Mouse (Mus musculus): ENCODE measurements around the gene Retnlb. TPM values are rescaled to one million over a fixed set of nuclear protein-coding genes. Genes with fewer than 3 reads are reported as not detected.

Retnlb gene
- polyA plus RNA-seq (2015; fragmentation: Nextera tagmentation; extraction: Ambion mirVana) = 0.17 TPM in 1 of 2 replicates, not detected in the other

GRCm38 (mm10) chr16:48816695-48817094 is at the start of gene Retnlb:
Gene Retnlb, plus strand, starts transcription at chr16:48816856.
- Histone ChIP-seq H3K9ac (ENCODE audit: low read depth, low read length) (no peak within 1 kb of the TSS), H3K27ac (ENCODE audit: low read depth, low read length) (no peak within 1 kb of the TSS), H3K4me2 (replicated peaks; ENCODE audit: low read depth) (no peak within 1 kb of the TSS), H3K36me3 (ENCODE audit: control insufficient read depth, insufficient read depth) (no peaks in the 10 kb centered on the region), H3K4me1 (replicated peaks; ENCODE audit: control insufficient read depth, insufficient read depth, low read length) (no peaks in the 10 kb centered on the region), H3K4me3 (ENCODE audit: low read depth, low read length) (no peak within 1 kb of the TSS), H3K9me3 (ENCODE audit: control insufficient read depth) (no peaks in the 10 kb centered on the region), H3K27me3 (replicated peaks; ENCODE audit: control insufficient read depth, insufficient read depth, low read length) (no peaks in the 10 kb centered on the region)
- WGBS = 93% methylated on average over 2 of the region's 2 CpGs
- no peak for TF ChIP-seq CTCF (IDR thresholded peaks at IDR 0.05; ENCODE audit: low read depth)
- no peak for ATAC-seq

- no peak for ATAC-seq
- no peak overlapping the region for H3K9ac ChIP-seq (ENCODE audit: low read depth, low read length)
- H3K4me3 ChIP-seq (ENCODE audit: low read depth, low read length) = no peak overlapping the region
- WGBS = 87% methylated on average over 3 of the region's 3 CpGs
- H3K9me3 ChIP-seq (ENCODE audit: control insufficient read depth) = no peaks in the 10 kb centered on the region
- no peak overlapping the region for H3K4me2 ChIP-seq (replicated peaks; ENCODE audit: low read depth)
- no peaks in the 10 kb centered on the region for H3K27me3 ChIP-seq (replicated peaks; ENCODE audit: control insufficient read depth, insufficient read depth, low read length)
- no peak overlapping the region for H3K27ac ChIP-seq (ENCODE audit: low read depth, low read length)
- no peaks in the 10 kb centered on the region for H3K4me1 ChIP-seq (replicated peaks; ENCODE audit: control insufficient read depth, insufficient read depth, low read length)
- H3K36me3 ChIP-seq (ENCODE audit: control insufficient read depth, insufficient read depth) = no peaks in the 10 kb centered on the region
- no peak for TF ChIP-seq CTCF (IDR thresholded peaks at IDR 0.05; ENCODE audit: low read depth)
These were observed 47.5 kb upstream of the Retnlb start for GRCm38 (mm10) chr16:48769183-48769582.

- H3K36me3 ChIP-seq (ENCODE audit: control insufficient read depth, insufficient read depth) = no peaks in the 10 kb centered on the region
- no peak for TF ChIP-seq CTCF (IDR thresholded peaks at IDR 0.05; ENCODE audit: low read depth)
- H3K27ac ChIP-seq (ENCODE audit: low read depth, low read length) = no peak within 1 kb of the TSS
- WGBS = 67% methylated on average over 3 of the region's 3 CpGs
- no peak within 1 kb of the TSS for H3K4me3 ChIP-seq (ENCODE audit: low read depth, low read length)
- H3K9ac ChIP-seq (ENCODE audit: low read depth, low read length) = no peak within 1 kb of the TSS
- H3K4me2 ChIP-seq (replicated peaks; ENCODE audit: low read depth) = no peak within 1 kb of the TSS
- H3K4me1 ChIP-seq (replicated peaks; ENCODE audit: control insufficient read depth, insufficient read depth, low read length) = no peaks in the 10 kb centered on the region
- no peaks in the 10 kb centered on the region for H3K27me3 ChIP-seq (replicated peaks; ENCODE audit: control insufficient read depth, insufficient read depth, low read length)
- no peaks in the 10 kb centered on the region for H3K9me3 ChIP-seq (ENCODE audit: control insufficient read depth)
- no peak for ATAC-seq
These were observed 44.6 kb upstream of the Retnlb start, which contains the start of gene Trat1 for GRCm38 (mm10) chr16:48771971-48772445. Gene Trat1, minus strand, starts transcription at chr16:48772021.

DNA sequence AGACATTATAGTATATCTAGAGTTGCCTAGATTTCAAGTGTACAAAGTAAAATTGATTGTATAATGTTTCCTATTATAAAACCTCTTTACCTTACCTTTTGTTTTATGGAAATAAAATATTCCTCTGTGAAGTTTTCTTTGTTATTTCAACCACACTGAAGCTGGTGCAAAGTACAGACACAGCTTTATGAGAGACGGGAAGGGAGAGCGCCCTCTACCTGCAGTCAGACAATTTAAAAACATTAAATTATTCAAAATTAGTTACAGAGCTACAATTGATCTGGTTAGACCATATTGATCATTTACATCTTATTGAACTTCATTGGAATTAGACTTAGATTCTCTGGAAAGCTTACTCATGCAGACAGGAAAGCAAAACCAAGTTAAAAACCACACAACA is 39.4 kb upstream of the Retnlb start:
- ATAC-seq = no peak
- Histone ChIP-seq H3K4me1 (replicated peaks; ENCODE audit: control insufficient read depth, insufficient read depth, low read length) (no peaks in the 10 kb centered on the region), H3K9me3 (ENCODE audit: control insufficient read depth) (no peaks in the 10 kb centered on the region), H3K27ac (ENCODE audit: low read depth, low read length) (no peak overlapping the region), H3K27me3 (replicated peaks; ENCODE audit: control insufficient read depth, insufficient read depth, low read length) (no peaks in the 10 kb centered on the region), H3K4me3 (ENCODE audit: low read depth, low read length) (no peak overlapping the region), H3K36me3 (ENCODE audit: control insufficient read depth, insufficient read depth) (no peaks in the 10 kb centered on the region), H3K9ac (ENCODE audit: low read depth, low read length) (no peak overlapping the region), H3K4me2 (replicated peaks; ENCODE audit: low read depth) (no peak overlapping the region)
- WGBS = 66% methylated on average over 2 of the region's 2 CpGs
- TF ChIP-seq CTCF (IDR thresholded peaks at IDR 0.05; ENCODE audit: low read depth) = peak; percentile 45

- H3K27ac ChIP-seq (ENCODE audit: low read depth, low read length) = no peak overlapping the region
- no peaks in the 10 kb centered on the region for H3K4me1 ChIP-seq (replicated peaks; ENCODE audit: control insufficient read depth, insufficient read depth, low read length)
- H3K9me3 ChIP-seq (ENCODE audit: control insufficient read depth) = no peaks in the 10 kb centered on the region
- no peak overlapping the region for H3K9ac ChIP-seq (ENCODE audit: low read depth, low read length)
- ATAC-seq = no peak
- no peaks in the 10 kb centered on the region for H3K27me3 ChIP-seq (replicated peaks; ENCODE audit: control insufficient read depth, insufficient read depth, low read length)
- H3K36me3 ChIP-seq (ENCODE audit: control insufficient read depth, insufficient read depth) = no peaks in the 10 kb centered on the region
- 71% methylated on average over 3 of the region's 3 CpGs for WGBS
- no peak for TF ChIP-seq CTCF (IDR thresholded peaks at IDR 0.05; ENCODE audit: low read depth)
- no peak overlapping the region for H3K4me3 ChIP-seq (ENCODE audit: low read depth, low read length)
- H3K4me2 ChIP-seq (replicated peaks; ENCODE audit: low read depth) = no peak overlapping the region
These were observed 30.4 kb upstream of the Retnlb start for GRCm38 (mm10) chr16:48786258-48786657.

DNA sequence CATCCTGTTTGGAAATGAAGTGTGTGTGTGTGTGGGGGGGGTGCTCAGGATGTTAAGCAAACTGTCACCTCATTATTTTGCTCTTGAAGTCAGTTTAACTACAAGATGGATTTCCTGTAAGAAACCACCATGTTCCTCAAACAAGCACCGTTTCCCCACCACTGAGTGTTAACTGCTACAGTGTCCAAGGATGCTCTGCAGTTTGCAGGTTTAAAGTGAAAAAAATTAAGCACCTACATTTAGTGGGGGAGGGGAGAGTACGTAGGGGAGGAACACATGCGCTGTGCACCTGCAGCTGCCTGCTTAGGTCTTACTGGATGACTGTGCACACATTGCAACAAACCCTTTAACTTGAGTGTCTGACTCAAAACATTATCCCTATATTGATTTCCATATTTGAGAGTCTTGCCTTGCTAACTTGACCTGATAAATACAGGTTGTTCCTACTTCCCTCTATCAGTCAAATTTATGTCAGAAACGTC is 27.9 kb upstream of the Retnlb start:
- Histone ChIP-seq H3K4me1 (replicated peaks; ENCODE audit: control insufficient read depth, insufficient read depth, low read length) (no peaks in the 10 kb centered on the region), H3K9ac (ENCODE audit: low read depth, low read length) (no peak overlapping the region), H3K9me3 (ENCODE audit: control insufficient read depth) (no peaks in the 10 kb centered on the region), H3K27me3 (replicated peaks; ENCODE audit: control insufficient read depth, insufficient read depth, low read length) (no peaks in the 10 kb centered on the region), H3K27ac (ENCODE audit: low read depth, low read length) (no peak overlapping the region), H3K4me3 (ENCODE audit: low read depth, low read length) (no peak overlapping the region), H3K4me2 (replicated peaks; ENCODE audit: low read depth) (no peak overlapping the region), H3K36me3 (ENCODE audit: control insufficient read depth, insufficient read depth) (no peaks in the 10 kb centered on the region)
- no peak for ATAC-seq
- 68% methylated on average over 4 of the region's 4 CpGs for WGBS
- no peak for TF ChIP-seq CTCF (IDR thresholded peaks at IDR 0.05; ENCODE audit: low read depth)

- ATAC-seq = no peak
- 38% methylated on average over 3 of the region's 3 CpGs for WGBS
- Histone ChIP-seq H3K36me3 (ENCODE audit: control insufficient read depth, insufficient read depth) (no peaks in the 10 kb centered on the region), H3K9ac (ENCODE audit: low read depth, low read length) (no peak overlapping the region), H3K9me3 (ENCODE audit: control insufficient read depth) (no peaks in the 10 kb centered on the region), H3K27me3 (replicated peaks; ENCODE audit: control insufficient read depth, insufficient read depth, low read length) (no peaks in the 10 kb centered on the region), H3K4me2 (replicated peaks; ENCODE audit: low read depth) (no peak overlapping the region), H3K27ac (ENCODE audit: low read depth, low read length) (no peak overlapping the region), H3K4me1 (replicated peaks; ENCODE audit: control insufficient read depth, insufficient read depth, low read length) (no peaks in the 10 kb centered on the region), H3K4me3 (ENCODE audit: low read depth, low read length) (no peak overlapping the region)
- no peak for TF ChIP-seq CTCF (IDR thresholded peaks at IDR 0.05; ENCODE audit: low read depth)
These were observed 18.4 kb upstream of the Retnlb start for GRCm38 (mm10) chr16:48798285-48798684.
